Mouse (Mus musculus) thymus, adult 2 months (tissue): ENCODE data around the gene Kcnk2.

Experiments
- CTCF ChIP-seq: fragments of 200-500 bp; IDR thresholded peaks from 2 replicates; pipeline ENCODE4 v1.5.1; 2012; ENCODE audit warnings: mild to moderate bottlenecking, control low read depth, low read length, moderate library complexity, borderline replicate concordance; ENCODE audit not compliant: control insufficient read depth, poor library complexity, insufficient read depth; ENCODE audit errors: extremely low read depth
- POLR2A ChIP-seq: fragments of 200-500 bp; IDR thresholded peaks from 2 replicates; pipeline ENCODE4 v1.6.1; 2012; ENCODE audit warnings: mild to moderate bottlenecking, low read length, control low read depth, moderate library complexity; ENCODE audit not compliant: control insufficient read depth, poor library complexity, insufficient read depth; ENCODE audit errors: extremely low read depth

- TF ChIP-seq POLR2A (no peak), CTCF (no peak)
Measured at GRCm38 (mm10) chr1:189209715-189210108, 192.4 kb downstream of the Kcnk2 start.
